Mouse (Mus musculus) stomach, embryonic 15.5 days (tissue): ENCODE data around the gene Pde12. TPM values are rescaled to one million over a fixed set of nuclear protein-coding genes. Genes with fewer than 3 reads are reported as not detected.
A peak's percentile ranks its signal among the peaks of the same experiment; 100 is the strongest.
"Not testable (repeated sequence)": the region's sequence is repeated elsewhere in the genome, so short reads cannot be mapped to it uniquely, and the experiment has no call there.

Experiments
- ATAC-seq: fragments of 200-750 bp; cut with Nextera tagmentation; 2 replicates; pipeline ENCODE4 v1.8.0; 2017; ENCODE audit warnings: low read depth, moderate number of reproducible peaks, moderate TSS enrichment; ENCODE audit not compliant: insufficient read depth, low FRiP score
- H3K27ac ChIP-seq: fragments of 300-500 bp; sonication (generic); 2 replicates; pipeline ENCODE4 v1.5.1; 2015; ENCODE audit warnings: mild to moderate bottlenecking, inconsistent platforms
- H3K27me3 ChIP-seq: fragments of 300-500 bp; sonication (generic); replicated peaks from 2 replicates; pipeline ENCODE4 v1.6.1; 2015; ENCODE audit warnings: inconsistent platforms
- H3K36me3 ChIP-seq: fragments of 300-500 bp; sonication (generic); 2 replicates; pipeline ENCODE4 v1.6.1; 2015; ENCODE audit warnings: inconsistent platforms
- H3K4me1 ChIP-seq: fragments of 300-500 bp; sonication (generic); 2 replicates; pipeline ENCODE4 v1.6.1; 2015; ENCODE audit warnings: inconsistent platforms
- H3K4me2 ChIP-seq: fragments of 300-500 bp; sonication (generic); 2 replicates; pipeline ENCODE4 v1.6.1; 2015; ENCODE audit warnings: mild to moderate bottlenecking, inconsistent platforms
- H3K4me3 ChIP-seq: fragments of 300-500 bp; sonication (generic); replicated peaks from 2 replicates; pipeline ENCODE4 v1.5.1; 2015; ENCODE audit warnings: inconsistent platforms
- H3K9ac ChIP-seq: fragments of 300-500 bp; sonication (generic); 2 replicates; pipeline ENCODE4 v1.6.1; 2015; ENCODE audit warnings: inconsistent platforms
- H3K9me3 ChIP-seq: fragments of 300-500 bp; sonication (generic); 2 replicates; pipeline ENCODE4 v1.6.1; 2016; ENCODE audit warnings: inconsistent platforms
- WGBS: fragments of 180-500 bp; shearing (Covaris S2); methylation state at CpG from one replicate; pipeline ENCODE4 v1.1.7; 2015; 5-methylcytosine and 5-hydroxymethylcytosine counted together
- polyA plus RNA-seq: library from polyadenylated mRNA; unstranded; fragments of >200 nt; fragmentation: Nextera tagmentation; extraction: Ambion mirVana; gene quantifications from 2 replicates; pipeline ENCODE4 v1.2.1, GENCODE M21; 2015

Pde12 gene
- 9.9 and 10.0 TPM in 2 replicates for polyA plus RNA-seq

- peak within 1 kb of the TSS; percentile 90 for H3K4me3 ChIP-seq
- no peaks in the 10 kb centered on the region for H3K9me3 ChIP-seq
- peak within 1 kb of the TSS; percentile 86 for H3K9ac ChIP-seq
- peaks cover 8% of the 10 kb centered on the region; the same call in 1 of the 2 replicates for H3K36me3 ChIP-seq
- no peaks in the 10 kb centered on the region for H3K27me3 ChIP-seq
- peak within 1 kb of the TSS; percentile 93 for H3K27ac ChIP-seq
- peak; percentile 88 for ATAC-seq
- H3K4me1 ChIP-seq = peaks cover 6% of the 10 kb centered on the region
- WGBS = under 1% methylated on average over 63 of the region's 70 CpGs
- peak within 1 kb of the TSS; percentile 95 for H3K4me2 ChIP-seq
Measured at GRCm38 (mm10) chr14:26669292-26670073, at the start of gene Pde12. TSS of gene Pde12 (minus strand) at chr14:26669883.

DNA sequence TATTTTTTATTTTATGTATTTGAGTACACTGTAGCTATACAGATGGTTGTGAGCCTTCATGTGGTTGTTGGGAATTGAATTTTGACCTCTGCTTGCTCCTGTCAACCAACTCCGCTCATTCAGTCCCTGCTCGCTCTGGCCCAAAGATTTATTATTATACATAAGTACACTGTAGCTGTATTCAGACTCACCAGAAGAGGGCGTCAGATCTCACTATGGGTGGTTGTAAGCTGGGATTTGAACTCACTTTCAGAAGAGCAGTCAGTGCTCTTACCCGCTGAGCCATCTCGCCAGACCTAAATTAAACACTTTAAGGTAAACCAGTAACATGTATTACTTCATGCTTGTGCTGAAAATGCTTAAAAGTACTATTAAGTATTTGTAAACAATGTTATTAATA is 35.6 kb upstream of the Pde12 start:
- WGBS = 83% methylated on average over 5 of the region's 5 CpGs
- H3K4me2 ChIP-seq, H3K4me1 ChIP-seq, H3K27me3 ChIP-seq, H3K4me3 ChIP-seq, H3K36me3 ChIP-seq, H3K27ac ChIP-seq, H3K9me3 ChIP-seq, ATAC-seq, H3K9ac ChIP-seq: not testable (repeated sequence)

DNA sequence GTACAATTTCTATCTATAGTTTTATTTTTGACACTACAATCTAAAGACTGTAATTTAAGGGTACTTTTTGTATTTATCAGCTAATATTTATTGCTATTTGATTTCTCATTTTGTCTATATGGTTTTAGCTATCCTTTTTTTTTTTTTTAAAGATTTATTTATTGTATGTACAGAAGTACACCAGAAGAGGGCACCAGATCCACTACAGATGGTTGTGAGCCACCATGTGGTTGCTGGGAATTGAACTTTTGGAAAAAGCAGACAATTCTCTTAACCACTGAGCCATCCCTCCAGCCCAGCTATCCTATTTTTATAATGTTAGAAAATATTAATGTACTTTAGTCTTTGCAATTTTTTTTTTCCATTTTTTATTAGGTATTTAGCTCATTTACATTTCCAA is 28.2 kb upstream of the Pde12 start:
- no peak for ATAC-seq
- H3K9ac ChIP-seq = no peak overlapping the region
- H3K4me2 ChIP-seq = no peak overlapping the region
- H3K9me3 ChIP-seq = no peaks in the 10 kb centered on the region
- no peaks in the 10 kb centered on the region for H3K27me3 ChIP-seq
- H3K36me3 ChIP-seq = no peaks in the 10 kb centered on the region
- no peak overlapping the region for H3K27ac ChIP-seq
- H3K4me1 ChIP-seq = no peaks in the 10 kb centered on the region
- no peak overlapping the region for H3K4me3 ChIP-seq

GRCm38 (mm10) chr14:26692974-26693373 is 23.3 kb upstream of the Pde12 start, which contains the start of gene Dnah12:
TSS of gene Dnah12 (plus strand) at chr14:26693274.
- no peak within 1 kb of the TSS for H3K9ac ChIP-seq
- no peak within 1 kb of the TSS for H3K27ac ChIP-seq
- no peaks in the 10 kb centered on the region for H3K4me1 ChIP-seq
- H3K9me3 ChIP-seq = no peaks in the 10 kb centered on the region
- ATAC-seq = no peak
- no peak within 1 kb of the TSS for H3K4me2 ChIP-seq
- H3K27me3 ChIP-seq = no peaks in the 10 kb centered on the region
- WGBS = 67% methylated on average over 3 of the region's 3 CpGs
- H3K36me3 ChIP-seq = no peaks in the 10 kb centered on the region
- H3K4me3 ChIP-seq = no peak within 1 kb of the TSS

DNA sequence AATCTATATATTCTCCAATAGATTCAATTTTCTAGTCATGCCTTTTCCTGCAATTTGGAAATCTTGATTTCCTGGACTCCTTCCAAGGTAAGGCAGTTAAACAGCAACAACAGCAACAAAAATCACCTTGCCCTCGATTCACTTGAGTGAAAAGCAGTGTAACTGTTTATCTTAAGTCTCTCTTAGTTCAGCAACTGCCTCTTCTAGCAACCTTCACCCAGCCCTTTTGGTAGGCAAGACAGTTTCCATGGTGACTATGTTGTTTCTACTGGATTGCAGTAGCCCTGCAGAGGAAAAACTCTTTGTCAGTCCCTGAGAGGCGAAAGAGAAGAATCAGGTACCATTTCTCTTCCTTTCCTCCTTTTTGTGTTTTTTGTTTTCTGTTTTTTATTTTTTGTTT is 21.7 kb upstream of the Pde12 start:
- H3K27ac ChIP-seq = no peak overlapping the region; the same call in 1 of the 2 replicates
- no peaks in the 10 kb centered on the region for H3K36me3 ChIP-seq
- no peaks in the 10 kb centered on the region for H3K4me1 ChIP-seq
- H3K27me3 ChIP-seq = no peaks in the 10 kb centered on the region
- no peak overlapping the region for H3K4me2 ChIP-seq
- H3K4me3 ChIP-seq = no peak overlapping the region
- no peaks in the 10 kb centered on the region for H3K9me3 ChIP-seq
- WGBS = 46% methylated on average over 2 of the region's 2 CpGs
- ATAC-seq = no peak
- H3K9ac ChIP-seq = no peak overlapping the region

DNA sequence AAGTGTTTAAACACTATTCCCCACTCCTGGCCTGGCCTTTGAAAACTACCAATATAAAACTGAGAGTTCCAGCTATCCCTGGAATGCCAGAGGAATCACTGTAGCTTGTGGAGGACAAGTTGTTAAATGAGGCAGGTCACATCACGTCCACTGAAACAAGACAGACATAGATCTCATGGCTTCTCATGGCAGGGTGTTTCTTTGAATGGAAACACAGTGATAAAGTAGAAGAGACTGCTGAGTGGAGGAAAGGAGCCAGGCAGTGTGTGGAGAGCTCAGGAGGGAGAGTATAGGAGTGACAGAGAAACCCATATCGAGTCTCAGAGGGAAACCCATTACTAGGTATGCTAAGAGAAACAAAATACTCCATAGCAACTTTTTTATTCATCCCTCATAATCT is 21.0 kb upstream of the Pde12 start:
- H3K27me3 ChIP-seq = no peaks in the 10 kb centered on the region

DNA sequence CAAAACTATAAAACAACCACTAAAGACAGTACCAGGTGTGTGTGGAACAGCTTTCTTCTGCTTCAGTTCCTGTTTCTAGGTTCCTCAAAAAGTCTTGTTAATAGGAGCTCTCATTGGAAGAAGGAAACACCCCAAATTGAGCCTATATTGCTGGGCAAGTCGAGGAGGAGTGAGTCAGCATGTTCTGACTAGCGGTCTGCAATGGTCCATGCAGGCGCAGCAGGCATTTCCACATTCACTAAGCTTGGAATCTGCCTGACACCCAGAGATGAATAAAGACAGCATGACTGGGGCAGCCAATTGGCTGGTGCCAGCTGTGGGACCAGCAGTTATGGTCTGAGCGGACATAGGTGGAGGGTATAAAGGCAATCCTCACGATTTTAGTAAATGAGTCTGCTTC is 6.1 kb upstream of the Pde12 start:
- H3K27me3 ChIP-seq = no peaks in the 10 kb centered on the region
- no peak overlapping the region for H3K4me3 ChIP-seq
- H3K27ac ChIP-seq = no peak overlapping the region
- H3K4me1 ChIP-seq = no peaks in the 10 kb centered on the region
- H3K9me3 ChIP-seq = no peaks in the 10 kb centered on the region
- H3K9ac ChIP-seq = no peak overlapping the region
- WGBS = 76% methylated on average over 5 of the region's 5 CpGs
- H3K36me3 ChIP-seq = no peaks in the 10 kb centered on the region
- ATAC-seq = no peak
- H3K4me2 ChIP-seq = no peak overlapping the region

More for the DNA sequence above, 21.0 kb upstream of the Pde12 start:
- 38% methylated on average over 2 of the region's 2 CpGs for WGBS
- Histone ChIP-seq H3K4me3 (no peak overlapping the region), H3K4me1 (no peaks in the 10 kb centered on the region), H3K27ac (no peak overlapping the region), H3K9ac (no peak overlapping the region), H3K36me3 (no peaks in the 10 kb centered on the region), H3K9me3 (no peaks in the 10 kb centered on the region), H3K4me2 (no peak overlapping the region)
- ATAC-seq = no peak

DNA sequence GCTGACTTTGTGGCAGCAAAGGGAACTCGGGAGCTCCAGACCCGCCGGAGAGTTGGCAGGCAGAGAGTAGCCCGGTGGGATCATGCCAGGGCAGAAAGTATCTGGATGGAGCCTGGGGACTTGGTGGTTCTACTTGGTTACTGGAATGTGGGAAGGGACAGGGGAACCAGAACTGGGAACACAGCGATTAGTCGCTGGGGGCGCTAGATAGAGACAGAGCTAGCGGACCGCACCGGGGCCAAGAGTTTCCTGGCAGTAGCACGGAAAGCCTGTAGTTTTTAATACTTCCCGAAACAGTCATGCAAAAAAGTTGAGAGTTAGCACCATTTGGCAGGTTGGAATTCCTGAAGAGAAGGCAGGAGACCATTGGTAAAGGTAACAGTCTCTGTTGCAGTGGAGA is 5.7 kb upstream of the Pde12 start:
- H3K4me2 ChIP-seq = no peak overlapping the region
- no peak overlapping the region; the same call in 1 of the 2 replicates for H3K27ac ChIP-seq
- no peaks in the 10 kb centered on the region for H3K4me1 ChIP-seq

GRCm38 (mm10) chr14:26674476-26675169 is 4.9 kb upstream of the Pde12 start:
- not testable (repeated sequence) for H3K4me2 ChIP-seq, H3K4me1 ChIP-seq, H3K36me3 ChIP-seq, H3K9me3 ChIP-seq, H3K4me3 ChIP-seq, H3K27me3 ChIP-seq, H3K9ac ChIP-seq
- H3K27ac ChIP-seq = peak overlapping the region; percentile 40; the same call in 1 of the 2 replicates
- ATAC-seq = 0 out of 2 replicates have a peak, but pooled peaks have one; percentile 32
- 65% methylated on average over 2 of the region's 2 CpGs for WGBS

More for the DNA sequence above, 5.7 kb upstream of the Pde12 start:
- Histone ChIP-seq H3K4me3 (no peak overlapping the region), H3K27me3 (no peaks in the 10 kb centered on the region), H3K9me3 (no peaks in the 10 kb centered on the region), H3K9ac (no peak overlapping the region), H3K36me3 (no peaks in the 10 kb centered on the region)
- WGBS = 22% methylated on average over 12 of the region's 12 CpGs
- ATAC-seq = no peak

DNA sequence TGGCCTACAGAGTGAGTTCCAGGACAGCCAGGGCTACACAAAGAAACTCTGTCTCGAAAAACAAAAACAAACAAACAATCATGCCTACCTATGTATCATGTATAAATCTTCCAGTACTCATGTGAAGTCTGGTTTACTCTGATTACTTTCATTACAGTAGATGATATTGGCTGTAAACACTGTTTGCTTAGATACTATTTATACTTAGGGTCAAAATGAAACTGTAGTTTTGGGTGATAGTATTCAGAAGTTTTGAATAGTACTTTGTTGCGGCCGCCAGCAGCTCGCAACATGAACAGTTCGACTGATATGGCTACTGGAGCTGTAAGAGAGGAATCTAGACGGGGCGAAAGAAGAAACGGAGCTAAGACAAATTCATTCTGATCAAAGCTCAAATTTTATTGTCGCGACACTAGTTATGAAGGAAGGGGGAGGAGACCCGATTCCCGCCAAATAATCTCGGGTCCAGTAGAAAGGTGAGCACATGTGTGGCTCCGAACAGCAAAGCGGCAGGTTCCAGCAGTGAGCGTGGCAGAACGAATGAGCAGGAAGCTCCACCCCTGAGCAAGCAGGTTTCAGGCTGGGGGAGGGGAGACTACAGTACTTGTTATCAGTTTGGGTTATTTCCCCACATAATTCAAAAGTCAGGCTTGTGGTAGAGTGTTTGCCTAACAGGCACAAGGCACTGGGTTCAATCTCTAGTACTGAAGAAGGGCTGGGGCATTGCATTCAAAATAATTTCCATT is 2.4 kb upstream of the Pde12 start:
- not testable (repeated sequence) for H3K27ac ChIP-seq, ATAC-seq, H3K27me3 ChIP-seq, H3K36me3 ChIP-seq, H3K4me1 ChIP-seq, H3K9me3 ChIP-seq, H3K9ac ChIP-seq, H3K4me3 ChIP-seq, H3K4me2 ChIP-seq
- 61% methylated on average over 17 of the region's 17 CpGs for whole genome bisulfite sequencing

GRCm38 (mm10) chr14:26670964-26671363 is 1.3 kb upstream of the Pde12 start:
- ATAC-seq = no peak
- H3K36me3 ChIP-seq = no peaks in the 10 kb centered on the region
- H3K27me3 ChIP-seq = no peaks in the 10 kb centered on the region
- H3K9ac ChIP-seq = no peak overlapping the region
- no peak overlapping the region for H3K4me3 ChIP-seq
- no peak overlapping the region for H3K27ac ChIP-seq
- H3K4me2 ChIP-seq = no peak overlapping the region
- no peaks in the 10 kb centered on the region for H3K9me3 ChIP-seq
- H3K4me1 ChIP-seq = peaks cover 6% of the 10 kb centered on the region
